Mouse (Mus musculus) embryo, embryonic 11.5 days (tissue): ENCODE measurements around the gene Cntn4.

Experiments used
- DNase-seq: peaks from one replicate; pipeline ENCODE4 v3.0.0-alpha.2; 2012; ENCODE audit warnings: low read depth, low spot score

Gene Cntn4

GRCm38 (mm10) chr6:106458166-106458565 is 780.7 kb downstream of the Cntn4 start:
- no peak for DNase-seq

DNA sequence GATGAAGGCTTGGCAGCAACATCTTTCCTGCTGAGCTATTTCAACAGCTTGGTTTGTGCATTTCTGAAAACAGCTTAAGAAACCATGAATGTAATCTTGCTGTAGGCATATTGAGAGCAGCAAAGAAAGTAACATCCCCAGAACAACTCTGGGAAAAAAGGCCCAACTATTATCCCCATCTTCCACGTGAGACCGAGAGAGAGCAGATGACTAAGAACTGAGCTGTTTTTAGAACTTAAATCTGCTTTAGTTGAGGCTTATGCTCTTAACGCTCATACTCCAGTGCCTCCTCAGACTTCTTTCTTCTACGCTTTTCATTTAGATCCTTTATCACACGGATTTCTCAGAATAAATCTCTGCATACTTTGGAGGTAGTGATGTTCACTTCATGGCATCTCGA is 784.9 kb downstream of the Cntn4 start:
- DNase-seq, result no peak

DNA sequence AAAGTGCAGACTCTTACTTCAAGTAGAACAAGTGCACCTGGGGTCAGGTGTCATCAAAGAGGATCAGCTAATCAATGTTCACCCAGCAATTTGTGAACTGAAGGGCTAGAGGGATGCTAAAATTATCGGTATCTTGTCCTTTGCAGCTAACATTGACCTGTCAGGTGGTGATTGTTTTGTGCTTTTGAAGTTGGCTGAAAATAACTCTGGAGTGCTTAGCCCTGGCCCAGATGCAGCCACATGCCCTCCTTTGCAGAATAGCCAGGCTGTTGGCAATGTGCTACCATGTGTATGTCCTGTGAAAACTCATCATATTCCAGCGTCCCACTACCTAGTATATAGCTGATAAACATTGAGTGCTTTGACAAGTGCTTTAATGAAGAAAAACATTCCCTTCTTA is 786.4 kb downstream of the Cntn4 start:
- no peak for DNase-seq

DNA sequence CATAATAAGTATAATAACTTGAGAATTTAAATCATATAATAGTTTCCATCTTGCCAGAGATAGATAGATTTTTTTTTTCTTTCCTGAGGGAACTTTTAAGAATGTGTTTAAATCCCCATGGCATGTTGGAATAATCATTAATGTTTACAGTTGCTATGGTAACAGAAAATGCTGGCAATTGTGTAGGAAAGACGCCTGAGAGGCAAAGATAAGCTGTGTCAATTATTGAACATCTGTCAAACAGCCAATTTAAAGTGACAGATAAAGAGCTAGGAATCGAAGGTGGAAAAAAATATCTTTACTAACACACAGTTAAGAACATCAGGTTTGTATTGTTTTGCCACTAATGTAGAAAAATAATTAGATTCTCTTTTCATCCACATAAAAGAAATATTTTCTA is 788.3 kb downstream of the Cntn4 start:
- no peak for DNase-seq

DNA sequence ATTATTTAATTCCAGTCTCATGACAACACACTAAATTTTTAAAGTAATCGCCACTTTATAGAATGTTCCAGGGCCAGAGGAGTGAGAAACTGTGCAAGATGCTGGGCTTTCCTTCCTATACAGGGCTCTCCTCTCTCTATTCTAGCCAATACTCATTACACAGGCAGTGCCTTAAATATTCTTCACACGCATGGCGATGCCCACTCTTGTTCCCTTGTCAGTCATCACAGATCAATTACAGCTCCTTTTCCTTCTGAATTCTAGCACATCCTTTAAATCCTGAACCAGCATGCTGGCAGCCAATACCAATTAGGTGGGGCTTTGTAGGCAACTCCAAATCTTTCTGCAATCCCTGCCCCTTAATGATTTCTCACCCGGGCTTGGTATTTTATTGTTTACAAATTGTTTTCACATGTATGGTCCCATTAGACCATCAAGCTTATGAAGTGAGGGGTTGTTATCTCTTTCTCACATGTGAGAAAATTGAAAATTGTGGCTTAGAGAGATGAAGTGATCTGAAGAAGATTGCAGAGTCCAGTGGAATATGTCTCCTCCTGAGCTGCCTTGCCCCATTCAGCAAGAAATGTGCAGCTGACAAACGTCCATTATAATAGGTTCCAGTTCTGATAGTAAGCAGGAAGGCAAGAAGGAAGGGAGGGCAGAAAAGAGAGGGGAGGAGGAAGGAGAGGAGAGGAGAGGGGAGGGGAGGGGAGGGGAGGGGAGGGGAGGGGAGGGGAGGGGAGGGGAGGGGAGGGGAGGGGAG is 789.0 kb downstream of the Cntn4 start:
- no peak for DNase-seq

DNA sequence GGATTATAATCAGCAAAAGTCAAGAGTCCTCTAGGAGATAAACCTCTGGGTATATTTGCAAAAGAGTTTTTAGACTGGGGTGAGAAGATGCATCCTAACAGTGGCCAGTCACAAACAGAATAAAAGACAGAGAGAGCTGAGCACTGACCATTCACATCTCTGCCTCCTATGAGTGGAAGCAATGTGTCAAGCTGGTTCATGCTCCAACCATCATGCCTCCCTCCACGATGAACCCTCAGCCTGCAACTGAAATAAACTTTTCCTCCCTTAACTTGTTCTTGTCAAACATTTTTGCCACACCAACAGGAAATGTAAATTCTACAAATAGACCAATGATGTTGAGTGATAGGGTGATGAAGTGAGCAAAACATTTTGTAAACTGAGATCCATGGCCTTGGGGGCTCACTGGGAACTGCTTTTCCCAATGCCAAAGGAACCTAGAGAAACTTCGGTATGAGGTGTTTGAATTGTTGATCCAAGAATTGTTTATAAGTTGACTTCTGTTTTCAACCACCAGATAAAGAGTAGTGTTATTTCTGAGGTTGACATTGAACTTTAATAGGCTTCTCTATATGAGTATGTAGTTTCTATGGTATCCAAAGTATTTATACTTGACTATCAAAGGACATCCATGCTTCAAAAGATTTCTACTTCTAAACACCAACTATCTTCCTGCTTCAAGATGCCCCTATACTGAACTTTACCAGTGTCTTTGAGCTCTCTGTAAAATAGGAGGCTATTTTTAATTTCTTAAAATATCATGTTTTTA is 794.6 kb downstream of the Cntn4 start:
- DNase-seq, result no peak

DNA sequence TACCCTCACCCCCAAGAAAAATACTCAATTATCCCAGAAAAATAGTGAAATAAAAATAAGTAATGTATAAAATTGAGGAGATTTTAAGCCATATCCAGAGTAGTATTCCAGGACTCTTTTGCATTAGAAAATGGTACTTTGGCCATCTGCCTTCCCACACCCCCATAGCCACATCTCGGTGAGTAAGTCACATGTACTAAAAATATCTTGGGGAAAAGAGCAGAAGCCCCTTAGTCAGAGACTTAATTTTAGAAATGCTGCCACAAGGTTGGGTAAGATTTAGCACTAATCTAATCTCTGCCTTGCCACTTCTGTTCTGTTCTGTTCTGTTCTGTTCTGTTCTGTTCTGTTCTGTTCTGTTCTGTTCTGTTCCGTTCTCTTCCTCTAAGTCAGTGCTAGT is 796.4 kb downstream of the Cntn4 start:
- DNase-seq, result no peak

GRCm38 (mm10) chr6:106481533-106481932 is 804.1 kb downstream of the Cntn4 start:
- no peak for DNase-seq

DNA sequence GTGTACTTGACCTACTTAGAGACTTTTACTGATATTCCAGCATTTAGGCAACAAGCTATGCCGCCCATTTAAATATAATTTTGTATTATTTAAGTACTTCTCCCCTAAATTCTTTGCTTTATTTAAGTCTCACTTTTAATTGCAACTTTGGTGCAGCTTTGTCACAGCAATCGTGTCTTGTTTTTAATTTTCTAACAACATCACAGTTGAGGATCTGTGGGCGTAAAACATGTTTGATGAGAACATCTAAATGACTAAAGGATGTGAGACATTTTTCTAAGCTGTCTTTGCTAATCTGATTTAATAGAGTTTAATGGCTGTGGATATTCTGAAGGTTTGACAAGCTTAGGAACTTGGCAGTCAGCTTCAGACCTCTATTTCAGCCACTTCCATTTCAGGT is 818.8 kb downstream of the Cntn4 start:
- DNase-seq, result no peak

GRCm38 (mm10) chr6:106499166-106499565 is 821.7 kb downstream of the Cntn4 start:
- no peak for DNase-seq

GRCm38 (mm10) chr6:106503961-106504360 is 826.5 kb downstream of the Cntn4 start:
- DNase-seq, result no peak

GRCm38 (mm10) chr6:106520367-106520766 is 842.9 kb downstream of the Cntn4 start:
- DNase-seq, result no peak

DNA sequence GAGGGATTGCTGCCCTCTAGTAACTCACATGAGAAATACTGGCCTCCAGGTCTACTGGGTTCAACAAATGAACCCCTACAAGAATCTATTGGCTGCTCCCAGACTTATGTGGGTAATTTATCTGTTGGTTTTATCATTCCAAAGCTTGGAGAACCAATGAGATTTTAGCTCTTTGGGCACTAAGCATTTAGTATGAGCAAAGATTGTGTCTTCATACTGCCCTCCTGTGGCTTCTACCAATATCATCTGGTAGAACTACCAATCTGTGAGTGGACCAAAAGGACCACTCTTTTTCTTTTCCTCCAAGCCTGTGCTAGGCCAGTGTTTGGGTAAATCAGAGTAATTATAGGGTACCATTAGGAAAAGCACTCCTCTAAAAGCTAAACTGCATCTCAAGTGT is 866.0 kb downstream of the Cntn4 start:
- no peak for DNase-seq

GRCm38 (mm10) chr6:106561649-106562048 is 884.2 kb downstream of the Cntn4 start:
- no peak for DNase-seq

DNA sequence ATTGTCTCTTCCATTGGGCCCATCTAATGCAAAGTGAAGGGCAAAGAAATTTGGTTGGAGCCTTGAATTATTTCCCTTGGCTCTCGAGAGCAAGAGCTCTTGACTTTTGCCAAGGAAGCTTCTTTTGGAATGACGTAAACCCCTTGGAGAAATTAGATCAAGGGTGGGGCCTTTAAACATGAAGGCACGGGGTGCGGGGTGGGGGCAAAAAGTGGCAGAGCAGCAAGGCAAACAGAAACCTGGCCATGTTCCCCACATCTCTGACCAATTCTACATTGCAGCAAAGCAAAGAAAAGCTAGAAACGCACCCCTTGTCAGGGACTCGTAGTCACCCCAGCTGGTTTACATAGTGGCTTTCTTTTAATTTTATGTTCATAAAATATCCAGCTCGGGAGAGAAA is 887.9 kb downstream of the Cntn4 start:
- no peak for DNase-seq

DNA sequence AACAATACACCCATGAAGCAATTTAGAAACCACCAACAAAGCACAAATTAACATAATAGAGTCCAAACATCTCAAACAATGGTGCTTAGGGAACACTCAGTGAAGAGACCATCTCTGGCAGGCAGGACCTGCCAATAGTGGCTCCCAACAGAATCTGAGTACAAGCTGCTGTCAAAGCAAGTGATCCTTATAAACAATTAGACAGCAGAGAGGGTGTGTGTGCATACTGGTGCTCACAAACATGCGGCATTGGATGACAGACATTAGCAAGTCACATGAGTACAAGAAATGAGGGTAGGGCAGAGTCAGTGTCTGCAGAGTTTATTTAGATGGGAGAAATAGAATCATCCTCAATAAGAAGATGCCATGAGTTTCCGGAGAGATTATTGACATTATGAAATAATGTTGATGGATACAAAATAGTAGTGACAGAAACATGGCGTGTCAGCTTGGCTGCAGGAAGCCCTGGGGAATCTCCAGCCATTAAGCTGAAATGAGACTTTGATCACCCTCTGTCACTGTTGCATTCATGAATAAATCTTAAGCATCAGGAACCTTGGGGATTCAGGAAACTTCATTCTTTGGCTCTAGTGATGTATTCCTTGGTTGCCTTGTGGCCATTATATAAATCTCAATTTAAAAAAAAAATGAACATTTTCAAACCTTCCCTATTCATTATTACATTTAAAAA is 888.5 kb downstream of the Cntn4 start:
- no peak for DNase-seq

DNA sequence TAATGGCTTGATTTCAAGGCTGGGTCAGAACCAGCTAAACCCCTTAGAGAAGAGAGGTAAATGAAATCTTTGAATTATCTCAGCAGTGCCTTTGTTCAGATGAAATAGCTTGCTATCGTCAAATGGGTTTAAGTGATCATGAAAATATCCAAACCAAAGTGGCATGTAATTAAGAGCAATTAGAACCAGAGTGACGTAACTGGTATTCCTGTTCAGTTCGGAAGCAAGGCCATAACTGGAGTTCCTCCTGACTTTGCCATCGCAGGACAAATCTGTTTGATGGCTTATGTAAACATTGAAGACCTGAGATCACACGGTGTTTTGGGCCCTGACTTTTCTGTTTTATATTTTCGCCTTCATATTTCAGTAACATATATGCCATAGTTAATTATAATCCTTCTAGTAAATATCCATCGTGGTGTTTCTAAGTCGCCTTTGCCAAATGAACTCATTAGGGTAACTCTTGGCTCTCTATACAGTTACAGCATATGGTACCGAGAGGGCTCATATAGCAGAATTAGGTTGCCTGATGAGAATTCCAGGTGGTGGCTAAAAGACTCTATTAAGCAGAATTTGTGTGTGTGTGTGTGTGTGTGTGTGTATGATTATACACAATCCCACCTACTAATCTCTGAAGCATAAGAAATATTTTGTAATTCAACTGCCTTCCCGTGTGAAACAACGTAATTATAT is 889.6 kb downstream of the Cntn4 start:
- DNase-seq, result no peak

- no peak for DNase-seq
These were observed 902.7 kb downstream of the Cntn4 start for GRCm38 (mm10) chr6:106580124-106580523.

DNA sequence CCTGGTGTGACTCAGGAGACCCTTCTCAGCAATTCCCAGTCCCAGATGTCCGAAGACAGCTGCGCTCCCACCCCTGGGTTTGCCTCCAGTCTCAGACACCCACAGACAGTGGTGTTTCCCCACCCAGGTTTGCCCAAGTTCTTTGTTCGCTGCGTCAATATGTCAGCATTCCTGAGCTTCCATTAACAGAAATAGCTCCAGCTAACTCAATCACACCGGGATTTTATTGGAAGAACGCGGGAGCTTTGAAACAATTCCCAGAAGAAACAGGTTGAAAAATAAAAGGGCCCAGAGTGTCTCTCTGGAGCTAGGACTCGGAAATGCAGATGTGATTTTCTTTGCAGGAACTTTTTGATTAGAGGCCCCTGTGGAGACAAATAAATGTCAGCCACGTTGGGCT is 916.3 kb downstream of the Cntn4 start:
- DNase-seq, result no peak

DNA sequence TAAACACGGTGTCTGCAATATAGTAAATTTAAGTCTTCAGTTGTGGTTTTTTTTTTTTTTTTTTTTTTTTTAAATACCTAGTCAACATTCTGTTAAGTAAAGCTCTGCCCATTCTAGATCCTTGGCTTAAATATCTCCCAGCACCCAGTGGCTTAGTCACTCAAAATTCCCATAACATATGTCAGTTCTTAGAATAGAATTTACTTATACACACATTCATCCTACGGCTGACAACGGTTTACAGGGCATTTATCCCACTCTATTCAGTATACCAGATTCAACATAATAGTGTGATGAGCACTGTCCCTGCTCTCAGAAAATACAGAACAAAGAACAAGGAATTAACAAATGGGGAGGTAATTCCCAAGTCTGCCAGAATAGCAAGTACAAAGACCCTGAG is 939.6 kb downstream of the Cntn4 start:
- no peak for DNase-seq

DNA sequence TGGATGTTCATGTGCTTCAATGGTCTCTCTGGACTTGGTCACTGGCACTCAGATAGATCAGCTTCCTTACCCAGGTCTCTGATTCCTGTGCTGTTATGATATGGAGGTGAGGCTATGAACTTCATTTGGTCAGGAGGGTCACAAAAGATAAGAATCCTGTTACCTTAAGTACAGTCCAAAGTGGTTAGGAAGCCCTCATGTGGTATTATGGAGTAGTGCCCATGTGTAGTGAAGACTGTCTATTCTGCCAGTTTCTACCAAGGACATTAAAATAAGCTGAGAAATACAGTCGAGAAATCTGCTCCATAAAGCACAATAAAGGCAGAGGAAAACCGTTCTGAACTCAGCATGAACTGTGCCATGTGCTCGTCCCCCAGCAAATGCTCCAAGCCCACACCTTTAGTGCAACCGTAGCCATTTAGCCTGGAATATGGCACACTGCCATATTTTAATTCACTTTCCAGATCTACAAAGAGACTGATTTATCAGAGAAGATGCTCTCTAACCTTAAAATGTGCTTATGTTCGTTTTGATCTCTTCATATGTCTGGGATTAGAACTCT is 943.8 kb downstream of the Cntn4 start:
- no peak for DNase-seq

DNA sequence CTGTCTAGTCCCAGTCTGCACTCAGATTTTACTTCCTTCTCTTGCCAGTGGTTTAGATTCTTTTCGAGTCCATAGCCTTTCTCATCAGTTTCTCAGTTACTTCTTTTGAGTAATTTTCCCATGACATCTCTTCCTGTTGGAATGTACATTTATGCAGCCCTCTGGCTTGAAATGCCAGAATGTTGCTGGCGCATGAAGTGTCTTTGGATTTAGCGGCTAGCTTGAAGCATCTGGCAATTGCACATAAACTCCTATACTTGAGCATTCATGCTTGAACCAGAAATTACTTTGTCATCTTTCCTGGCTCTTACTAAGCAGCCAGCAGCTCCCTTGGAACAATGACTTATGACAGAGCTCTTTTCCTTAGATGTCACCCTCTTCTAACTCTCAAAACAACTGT is 965.6 kb downstream of the Cntn4 start:
- DNase-seq, result no peak
